Mouse (Mus musculus) G1E (cell line): ENCODE data around the gene Mindy2.

Source experiments
- CTCF ChIP-seq: IDR thresholded peaks from 2 replicates; pipeline ENCODE4 v1.5.1; 2012; ENCODE audit warnings: low read depth, low read length, inconsistent platforms, mixed read lengths
- GATA1 ChIP-seq: IDR thresholded peaks from 2 replicates; pipeline ENCODE4 v1.6.1; 2012; ENCODE audit warnings: borderline replicate concordance, low read length, inconsistent platforms, mixed read lengths
- GATA2 ChIP-seq: IDR thresholded peaks from 2 replicates; pipeline ENCODE4 v1.6.1; 2012; ENCODE audit warnings: low read depth, low read length, inconsistent platforms, borderline replicate concordance
- POLR2AphosphoS5 ChIP-seq: IDR thresholded peaks from 2 replicates; pipeline ENCODE4 v1.6.1; 2012; ENCODE audit warnings: low read depth, low read length, inconsistent platforms; ENCODE audit not compliant: insufficient replicate concordance
- TAL1 ChIP-seq: conservative IDR thresholded peaks from 2 replicates; pipeline ENCODE4 v1.6.1; 2012; ENCODE audit warnings: low read depth, low read length, inconsistent platforms, mixed read lengths

DNA sequence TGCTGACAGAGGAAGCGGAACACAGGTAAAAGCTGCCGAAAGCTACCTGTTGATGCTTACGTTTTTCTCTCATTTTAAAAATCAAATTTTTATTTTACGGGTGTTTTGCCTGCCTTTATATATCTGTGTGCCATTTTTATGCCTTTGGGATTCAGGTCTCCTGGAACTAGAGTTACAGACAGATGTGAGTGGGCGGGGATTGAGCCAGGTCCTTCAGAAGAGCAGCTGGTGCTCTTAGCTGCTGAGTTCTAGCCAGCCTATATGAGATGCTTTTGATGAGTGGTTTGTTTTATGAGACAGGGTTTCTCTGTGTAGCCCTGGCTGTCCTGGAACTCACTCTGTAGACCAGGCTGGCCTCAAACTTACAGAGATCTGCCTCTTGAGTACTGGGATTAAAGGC lies 69.8 kb downstream of the Mindy2 start:
- TF ChIP-seq CTCF = no peak
- TF ChIP-seq GATA2 = no peak
- TF ChIP-seq GATA1 = no peak
- no peak for TF ChIP-seq POLR2AphosphoS5
- no peak for TF ChIP-seq TAL1
